Mouse (Mus musculus) testis, adult 10 weeks (tissue): ENCODE results near the gene Ptgdr. TPM values are rescaled to one million over a fixed set of nuclear protein-coding genes. Genes with fewer than 3 reads are reported as not detected.

Experiments used
- polyA plus RNA-seq: library from polyadenylated mRNA; stranded (reverse); fragments of 350-450 nt; fragmentation: Illumina TruSeq; extraction: RNeasy Lipid Tissue Mini Kit (QIAGEN cat#74804); gene quantifications from one replicate; pipeline ENCODE4 v1.2.3, GENCODE M21; 2014; ENCODE audit warnings: low read depth, low replicate concordance

The Ptgdr gene
- polyA plus RNA-seq: 0.81 TPM

GRCm38 (mm10) chr14:44858868-44859613 is at the start of gene Ptgdr:
Gene Ptgdr (minus strand): TSS chr14:44859375.

Other genes starting within 250 kb of the Ptgdr start
- 31.5 TPM for gene Gm5624, start 231.4 kb downstream of the Ptgdr start, polyA plus RNA-seq
- 9.5 TPM for gene Gm8257, start 152.9 kb downstream of the Ptgdr start, polyA plus RNA-seq
- 8.8 TPM for gene Gm8267, start 109.0 kb downstream of the Ptgdr start, polyA plus RNA-seq
- 0.11 TPM for gene Ptger2, start 128.8 kb upstream of the Ptgdr start, polyA plus RNA-seq